ENCODE assay signal across 25 mouse cellular contexts in the genomic region with DNA sequence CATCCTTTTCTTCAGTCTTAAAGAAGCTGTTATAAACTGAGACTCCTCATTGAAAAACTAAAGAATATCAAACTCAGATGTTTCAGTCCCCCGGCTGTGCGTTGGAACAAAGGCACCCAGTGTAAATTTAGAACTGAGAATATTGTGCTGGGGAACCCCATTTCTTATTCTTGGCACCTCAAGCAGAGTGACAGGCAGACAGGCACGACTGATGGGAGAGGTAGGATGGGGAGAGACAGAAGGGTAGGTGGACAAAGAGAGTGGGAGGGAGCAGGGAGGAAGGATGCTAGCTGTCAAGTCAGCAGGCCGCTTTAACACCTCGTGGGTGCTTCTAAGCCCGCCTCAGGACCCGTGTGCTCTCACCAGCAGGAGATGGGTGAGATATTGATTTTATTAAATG. TPM values are rescaled to one million over a fixed set of nuclear protein-coding genes. Genes with fewer than 3 reads are reported as not detected.
DNase-seq lines count a peak whose midpoint lies in the region; ATAC-seq and TF ChIP-seq lines count a peak whose summit lies in the region.
"Had no signal": no experiment of that assay in that cellular context is flagged by ENCODE, and none has a peak within 500 bp of the region (broad histone marks: within the 10 kb centered on the region; RNA-seq: fewer than 3 reads in every experiment).

No protein-coding gene starts in this region.

- no peak overlapping the region for H3K9ac ChIP-seq in forebrain, postnatal 0 days
- no peak overlapping the region for H3K9ac ChIP-seq in kidney, embryonic 16.5 days (replicated peaks; ENCODE audit: low read length)
- H3K9ac ChIP-seq: forebrain, embryonic 12.5 days; heart, embryonic 13.5 days; hindbrain, embryonic 14.5 days had no signal

- H3K4me3 ChIP-seq in forebrain, postnatal 0 days (ENCODE audit: low read depth, low read length) = no peak overlapping the region
- no peak overlapping the region for H3K4me3 ChIP-seq in forebrain, embryonic 10.5 days
- H3K4me3 ChIP-seq in heart, embryonic 10.5 days = no peak overlapping the region
- no peak overlapping the region for H3K4me3 ChIP-seq in kidney, embryonic 16.5 days (ENCODE audit: low read length)
- H3K4me3 ChIP-seq: forebrain, embryonic 12.5 days; heart, embryonic 13.5 days had no signal

- H3K4me1 ChIP-seq in forebrain, postnatal 0 days (ENCODE audit: insufficient read depth) = peaks cover 16% of the 10 kb centered on the region
- H3K4me1 ChIP-seq in forebrain, embryonic 10.5 days = peaks cover 45% of the 10 kb centered on the region
- peaks cover 25% of the 10 kb centered on the region for H3K4me1 ChIP-seq in heart, embryonic 10.5 days
- H3K4me1 ChIP-seq in kidney, embryonic 16.5 days (ENCODE audit: insufficient read depth, low read length) = 0 out of 2 replicates have a peak, but pooled peaks cover 8% of the 10 kb centered on the region

- no peak for TF ChIP-seq CTCF in forebrain, postnatal 0 days (IDR thresholded peaks at IDR 0.05; ENCODE audit: low read depth)

- no peak for DNase-seq in forebrain, postnatal 0 days
- no peak for DNase-seq in forebrain, embryonic 10.5 days (ENCODE audit: extremely low spot score, low spot score)
- DNase-seq in heart, embryonic 10.5 days (ENCODE audit: low spot score) = peak; percentile 20
- DNase-seq in heart, adult 18-20 months = no peak
- peak; percentile 55 for DNase-seq in right cerebral cortex, adult 18-20 months
- DNase-seq in right cerebral cortex, postnatal 14 days = no peak
- DNase-seq: adrenal gland, adult 2 months; adrenal gland, postnatal 14 days; cerebellum, adult 11-12 months; cerebellum, adult 8-10 months; cerebellum, postnatal 10 days; cerebellum, postnatal 36 days; gastrocnemius, postnatal 25 days; heart, postnatal 14 days; heart, postnatal 4 days; kidney, adult 18-20 months had no signal

- H3K36me3 ChIP-seq in forebrain, postnatal 0 days (ENCODE audit: insufficient read depth) = peaks cover 23% of the 10 kb centered on the region
- H3K36me3 ChIP-seq in forebrain, embryonic 10.5 days (replicated peaks) = peaks cover 33% of the 10 kb centered on the region
- 0 out of 2 replicates have a peak, but pooled peaks cover 2% of the 10 kb centered on the region for H3K36me3 ChIP-seq in heart, embryonic 10.5 days
- H3K36me3 ChIP-seq in kidney, embryonic 16.5 days (ENCODE audit: insufficient read depth, low read length) = no peaks in the 10 kb centered on the region

- WGBS in forebrain, postnatal 0 days = 63% methylated on average over 7 of the region's 7 CpGs
- 84% methylated on average over 7 of the region's 7 CpGs for WGBS in forebrain, embryonic 10.5 days
- 73% methylated on average over 7 of the region's 7 CpGs for WGBS in heart, embryonic 10.5 days
- 88% methylated on average over 7 of the region's 7 CpGs for WGBS in kidney, embryonic 16.5 days

- no peak; the same call in 1 of the 2 replicates for ATAC-seq in forebrain, postnatal 0 days
- ATAC-seq in kidney, embryonic 16.5 days (ENCODE audit: low FRiP score, low TSS enrichment) = no peak
- ATAC-seq: CD4-positive, CD25-positive, alpha-beta regulatory T cell, adult 4 months; hindbrain, postnatal 0 days; inflammation-experienced regulatory T-cells, adult 6 months; intestine, embryonic 16.5 days had no signal

- 0 out of 2 replicates have a peak overlapping the region, but pooled peaks have one; percentile 50 for H3K27ac ChIP-seq in forebrain, postnatal 0 days (ENCODE audit: low read depth, low read length)
- H3K27ac ChIP-seq in forebrain, embryonic 10.5 days = no peak overlapping the region
- H3K27ac ChIP-seq in heart, embryonic 10.5 days = no peak overlapping the region
- H3K27ac ChIP-seq in kidney, embryonic 16.5 days (ENCODE audit: low read length) = no peak overlapping the region
- H3K27ac ChIP-seq: forebrain, embryonic 12.5 days; hindbrain, embryonic 14.5 days; hindbrain, postnatal 0 days had no signal

- H3K9me3 ChIP-seq in forebrain, postnatal 0 days (ENCODE audit: low read length) = 0 out of 2 replicates have a peak, but pooled peaks cover 4% of the 10 kb centered on the region
- peaks cover 3% of the 10 kb centered on the region; the same call in 1 of the 2 replicates for H3K9me3 ChIP-seq in forebrain, embryonic 10.5 days
- H3K9me3 ChIP-seq in heart, embryonic 10.5 days = no peaks in the 10 kb centered on the region
- H3K9me3 ChIP-seq in kidney, embryonic 16.5 days (ENCODE audit: low read length) = no peaks in the 10 kb centered on the region
- H3K9me3 ChIP-seq: forebrain, embryonic 12.5 days; heart, embryonic 13.5 days had no signal

- H3K4me2 ChIP-seq in forebrain, postnatal 0 days (ENCODE audit: low read depth) = no peak overlapping the region
- no peak overlapping the region for H3K4me2 ChIP-seq in kidney, embryonic 16.5 days (replicated peaks; ENCODE audit: low read depth, low read length)
- H3K4me2 ChIP-seq: forebrain, embryonic 12.5 days; heart, embryonic 13.5 days; hindbrain, embryonic 14.5 days had no signal

- no peaks in the 10 kb centered on the region for H3K27me3 ChIP-seq in forebrain, postnatal 0 days (ENCODE audit: insufficient read depth, low read length)
- peaks cover 12% of the 10 kb centered on the region; the same call in 1 of the 2 replicates for H3K27me3 ChIP-seq in forebrain, embryonic 10.5 days (ENCODE audit: poor library complexity, severe bottlenecking)
- peaks cover 4% of the 10 kb centered on the region; the same call in 1 of the 2 replicates for H3K27me3 ChIP-seq in heart, embryonic 10.5 days (ENCODE audit: insufficient read depth, poor library complexity, severe bottlenecking)
- H3K27me3 ChIP-seq in kidney, embryonic 16.5 days (ENCODE audit: insufficient read depth, low read length) = no peaks in the 10 kb centered on the region
- H3K27me3 ChIP-seq: forebrain, embryonic 12.5 days; heart, embryonic 13.5 days had no signal

RNA-seq across cellular contexts. Expression of a gene that starts 23.5 kb away (rescaled TPM):
- total RNA-seq in forebrain, postnatal 0 days (2014; rRNA removed) = 189 and 195 TPM in 2 replicates
- polyA plus RNA-seq in forebrain, postnatal 0 days (2015; fragmentation: Nextera tagmentation; extraction: Ambion mirVana) = 95.5 and 122 TPM in 2 replicates
- 58.7 and 62.1 TPM in 2 replicates for polyA plus RNA-seq in forebrain, embryonic 10.5 days (2016; fragmentation: Nextera tagmentation; extraction: Ambion mirVana)
- polyA plus RNA-seq in heart, embryonic 10.5 days (2016; fragmentation: Nextera tagmentation; extraction: Ambion mirVana) = 10.5 and 12.1 TPM in 2 replicates
- total RNA-seq in heart, adult 18-20 months (2021) = 1 to 10 TPM; 5.0 to 5.9 TPM
- polyA plus RNA-seq in kidney, embryonic 16.5 days (2015; fragmentation: Nextera tagmentation; extraction: Ambion mirVana) = 7.7 and 8.8 TPM in 2 replicates
- total RNA-seq: MEL had no signal

RNA-seq across cellular contexts. Expression of a gene that starts 52.1 kb away (rescaled TPM):
- 14.8 and 19.3 TPM in 2 replicates for total RNA-seq in forebrain, postnatal 0 days (2014; rRNA removed)
- polyA plus RNA-seq in forebrain, postnatal 0 days (2015; fragmentation: Nextera tagmentation; extraction: Ambion mirVana) = 4.5 and 4.7 TPM in 2 replicates
- polyA plus RNA-seq in forebrain, embryonic 10.5 days (2016; fragmentation: Nextera tagmentation; extraction: Ambion mirVana) = 20.9 and 21.6 TPM in 2 replicates
- 10.3 and 11.9 TPM in 2 replicates for polyA plus RNA-seq in heart, embryonic 10.5 days (2016; fragmentation: Nextera tagmentation; extraction: Ambion mirVana)
- 1 to 10 TPM; 9.1 to 9.9 TPM for total RNA-seq in heart, adult 18-20 months (2021)
- 10.4 and 10.7 TPM in 2 replicates for polyA plus RNA-seq in kidney, embryonic 16.5 days (2015; fragmentation: Nextera tagmentation; extraction: Ambion mirVana)

RNA-seq across cellular contexts. Expression of a gene that starts 54.3 kb away (rescaled TPM):
- 5.2 and 9.6 TPM in 2 replicates for total RNA-seq in forebrain, postnatal 0 days (2014; rRNA removed)
- 4.1 and 4.5 TPM in 2 replicates for polyA plus RNA-seq in forebrain, postnatal 0 days (2015; fragmentation: Nextera tagmentation; extraction: Ambion mirVana)
- 11.3 and 12.3 TPM in 2 replicates for polyA plus RNA-seq in forebrain, embryonic 10.5 days (2016; fragmentation: Nextera tagmentation; extraction: Ambion mirVana)
- polyA plus RNA-seq in heart, embryonic 10.5 days (2016; fragmentation: Nextera tagmentation; extraction: Ambion mirVana) = 19.8 and 24.6 TPM in 2 replicates
- 10 to 100 TPM in 1 of 2 experiments, 1 to 10 TPM in 1; 8.9 to 11.6 TPM for total RNA-seq in heart, adult 18-20 months (2021)
- polyA plus RNA-seq in kidney, embryonic 16.5 days (2015; fragmentation: Nextera tagmentation; extraction: Ambion mirVana) = 30.3 and 30.9 TPM in 2 replicates
- polyA plus RNA-seq: CD4-positive, CD25-positive, alpha-beta regulatory T cell, adult 4 months; inflammation-experienced regulatory T-cells, adult 6 months had no signal

Comparison
In these comparisons a context has a peak if more than half of its experiments do, and no peak if none do; other contexts are left out.
1. DNase-seq: peak in heart, embryonic 10.5 days (single experiment) and right cerebral cortex, adult 18-20 months (single experiment); none in forebrain, postnatal 0 days (single experiment), forebrain, embryonic 10.5 days (single experiment), heart, adult 18-20 months (0 of 2) and right cerebral cortex, postnatal 14 days (single experiment).